Mouse (Mus musculus) MEL (cell line): Measurements from ENCODE around the gene Trio. TPM values are rescaled to one million over a fixed set of nuclear protein-coding genes. Genes with fewer than 3 reads are reported as not detected.

Experiments
- DNase-seq: peaks from one replicate; pipeline ENCODE4 v3.0.0; 2011; ENCODE audit warnings: low read depth, low spot score
- H3K27ac ChIP-seq: 2 replicates; pipeline ENCODE4 v1.5.1; 2012; ENCODE audit warnings: low read depth, mild to moderate bottlenecking, control low read depth, low read length, moderate library complexity; ENCODE audit not compliant: control insufficient read depth
- H3K27me3 ChIP-seq, 2 experiments: fragments of 150-350 bp in 1 of 2; sonication (generic) in 1 of 2; 2 replicates each; pipeline ENCODE4 v1.6.1; 2012; ENCODE audit warnings: low read length in 2 of 2, mild to moderate bottlenecking in 2 of 2, improper control_type of control experiment in 1 of 2, moderate library complexity in 1 of 2; ENCODE audit not compliant: insufficient read depth in 2 of 2, control insufficient read depth in 1 of 2
- H3K36me3 ChIP-seq, 2 experiments: 2 replicates each; pipeline ENCODE4 v1.6.1; 2012 to 2014; ENCODE audit warnings: low read length in 2 of 2, improper control_type of control experiment in 1 of 2, inconsistent platforms in 1 of 2, mild to moderate bottlenecking in 1 of 2; ENCODE audit not compliant: insufficient read depth in 2 of 2, control insufficient read depth in 1 of 2
- H3K4me1 ChIP-seq, 2 experiments: fragments of 150-350 bp in 1 of 2; sonication (generic) in 1 of 2; 2 replicates each; pipeline ENCODE4 v1.6.1; 2012; ENCODE audit warnings: low read length in 2 of 2, improper control_type of control experiment in 1 of 2, mild to moderate bottlenecking in 1 of 2; ENCODE audit not compliant: insufficient read depth in 2 of 2, control insufficient read depth in 1 of 2
- H3K4me3 ChIP-seq, 2 experiments: fragments of 150-350 bp in 1 of 2; sonication (generic) in 1 of 2; 2 replicates each; pipeline ENCODE4 v1.5.1; 2012; ENCODE audit warnings: low read depth in 2 of 2, low read length in 2 of 2, mild to moderate bottlenecking in 2 of 2, moderate library complexity in 2 of 2, control low read depth in 1 of 2, improper control_type of control experiment in 1 of 2; ENCODE audit not compliant: control insufficient read depth in 1 of 2, insufficient read depth in 1 of 2
- H3K79me2 ChIP-seq: 2 replicates; pipeline ENCODE4 v1.6.1; 2012; ENCODE audit warnings: mild to moderate bottlenecking, low read length, moderate library complexity; ENCODE audit not compliant: control insufficient read depth, poor library complexity, insufficient read depth
- H3K9ac ChIP-seq: 2 replicates; pipeline ENCODE4 v1.6.1; 2012; ENCODE audit warnings: low read depth, mild to moderate bottlenecking, control low read depth, low read length, moderate library complexity; ENCODE audit not compliant: control insufficient read depth, poor library complexity, severe bottlenecking
- H3K9me3 ChIP-seq: fragments of 150-350 bp; sonication (generic); replicated peaks from 2 replicates; pipeline ENCODE4 v1.6.1; 2012; ENCODE audit warnings: mild to moderate bottlenecking, low read length, improper control_type of control experiment, moderate library complexity; ENCODE audit not compliant: insufficient read depth
- BHLHE40 ChIP-seq: IDR thresholded peaks from 2 replicates; pipeline ENCODE4 v1.6.1; 2012; ENCODE audit warnings: low read depth, mild to moderate bottlenecking, inconsistent platforms, low read length, improper control_type of control experiment, borderline replicate concordance
- CHD1 ChIP-seq: IDR thresholded peaks from 2 replicates; pipeline ENCODE4 v1.6.1; 2012; ENCODE audit warnings: low read depth, mild to moderate bottlenecking, inconsistent platforms, low read length, improper control_type of control experiment
- CHD2 ChIP-seq: IDR thresholded peaks from 2 replicates; pipeline ENCODE4 v1.6.1; 2011; ENCODE audit warnings: low read length, improper control_type of control experiment
- CTCF ChIP-seq, 3 experiments: IDR thresholded peaks in 2 of 3; conservative IDR thresholded peaks in 1 of 3; 2 replicates each; pipeline ENCODE4 v1.5.1; 2011 to 2012; ENCODE audit warnings: low read length in 3 of 3, low read depth in 2 of 3, mild to moderate bottlenecking in 2 of 3, improper control_type of control experiment in 1 of 3, inconsistent platforms in 1 of 3, mixed read lengths in 1 of 3, moderate library complexity in 1 of 3; ENCODE audit not compliant: control insufficient read depth in 1 of 3, insufficient read depth in 1 of 3, poor library complexity in 1 of 3, severe bottlenecking in 1 of 3
- ELF1 ChIP-seq: IDR thresholded peaks from 2 replicates; pipeline ENCODE4 v1.6.1; 2014; ENCODE audit warnings: low read depth, mild to moderate bottlenecking, inconsistent platforms, low read length, improper control_type of control experiment, moderate library complexity
- ETS1 ChIP-seq: IDR thresholded peaks from 2 replicates; pipeline ENCODE4 v1.6.1; 2012; ENCODE audit warnings: low read depth, mild to moderate bottlenecking, inconsistent platforms, low read length, improper control_type of control experiment, moderate library complexity
- GABPA ChIP-seq: IDR thresholded peaks from 2 replicates; pipeline ENCODE4 v1.6.1; 2012; ENCODE audit warnings: low read depth, mild to moderate bottlenecking, inconsistent platforms, low read length, improper control_type of control experiment, moderate library complexity
- HCFC1 ChIP-seq: IDR thresholded peaks from 2 replicates; pipeline ENCODE4 v1.6.1; 2012; ENCODE audit warnings: low read depth, mild to moderate bottlenecking, inconsistent platforms, low read length, improper control_type of control experiment, moderate library complexity
- KAT2A ChIP-seq: conservative IDR thresholded peaks from 2 replicates; pipeline ENCODE4 v1.6.1; 2012; ENCODE audit warnings: low read depth, low read length, improper control_type of control experiment, inconsistent platforms
- MEF2A ChIP-seq: IDR thresholded peaks from 2 replicates; pipeline ENCODE4 v1.6.1; 2014; ENCODE audit warnings: low read depth, mild to moderate bottlenecking, inconsistent platforms, low read length, improper control_type of control experiment; ENCODE audit not compliant: poor library complexity, insufficient replicate concordance, severe bottlenecking; ENCODE audit errors: extremely low read depth
- MXI1 ChIP-seq: IDR thresholded peaks from 2 replicates; pipeline ENCODE4 v1.6.1; 2011; ENCODE audit warnings: mild to moderate bottlenecking, low read depth, low read length, improper control_type of control experiment
- MYB ChIP-seq: IDR thresholded peaks from 2 replicates; pipeline ENCODE4 v1.6.1; 2011; ENCODE audit warnings: mild to moderate bottlenecking, low read depth, low read length, improper control_type of control experiment
- MYC ChIP-seq: IDR thresholded peaks from 2 replicates; pipeline ENCODE4 v1.6.1; 2011; ENCODE audit warnings: low read depth, mild to moderate bottlenecking, low read length, improper control_type of control experiment, moderate library complexity
- POLR2A ChIP-seq, 2 experiments: IDR thresholded peaks; 2 replicates each; pipeline ENCODE4 v1.6.1; 2011 to 2012; ENCODE audit warnings: low read length in 2 of 2, mild to moderate bottlenecking in 2 of 2, control low read depth in 1 of 2, improper control_type of control experiment in 1 of 2, low read depth in 1 of 2, moderate library complexity in 1 of 2; ENCODE audit not compliant: control insufficient read depth in 1 of 2, insufficient read depth in 1 of 2, poor library complexity in 1 of 2
- POLR2AphosphoS5 ChIP-seq: IDR thresholded peaks from 2 replicates; pipeline ENCODE4 v1.6.1; 2012; ENCODE audit warnings: low read depth, borderline replicate concordance, mild to moderate bottlenecking, inconsistent platforms, low read length, moderate library complexity, mixed read lengths
- RAD21 ChIP-seq: IDR thresholded peaks from 2 replicates; pipeline ENCODE4 v1.6.1; 2011; ENCODE audit warnings: mild to moderate bottlenecking, low read depth, low read length, improper control_type of control experiment
- RCOR1 ChIP-seq: IDR thresholded peaks from 2 replicates; pipeline ENCODE4 v1.6.1; 2012; ENCODE audit warnings: low read depth, mild to moderate bottlenecking, inconsistent platforms, low read length, improper control_type of control experiment
- SIN3A ChIP-seq: IDR thresholded peaks from 2 replicates; pipeline ENCODE4 v1.6.1; 2012; ENCODE audit warnings: low read length, improper control_type of control experiment, inconsistent platforms
- SMC3 ChIP-seq: IDR thresholded peaks from 2 replicates; pipeline ENCODE4 v1.6.1; 2011; ENCODE audit warnings: low read depth, low read length, improper control_type of control experiment
- TAL1 ChIP-seq: IDR thresholded peaks from 2 replicates; pipeline ENCODE4 v1.6.1; 2012; ENCODE audit warnings: mild to moderate bottlenecking, inconsistent platforms, low read length, moderate library complexity, mixed read lengths
- TBP ChIP-seq: IDR thresholded peaks from 2 replicates; pipeline ENCODE4 v1.8.0; 2011; ENCODE audit warnings: low read depth, low read length, improper control_type of control experiment
- UBTF ChIP-seq: IDR thresholded peaks from 2 replicates; pipeline ENCODE4 v1.6.1; 2012; ENCODE audit warnings: low read depth, mild to moderate bottlenecking, inconsistent platforms, low read length, improper control_type of control experiment, moderate library complexity, borderline replicate concordance; ENCODE audit not compliant: insufficient read depth
- ZC3H11A ChIP-seq: IDR thresholded peaks from 2 replicates; pipeline ENCODE4 v1.6.1; 2012; ENCODE audit warnings: low read depth, mild to moderate bottlenecking, inconsistent platforms, low read length, improper control_type of control experiment
- ZNF384 ChIP-seq: IDR thresholded peaks from 2 replicates; pipeline ENCODE4 v1.6.1; 2012; ENCODE audit warnings: low read depth, mild to moderate bottlenecking, inconsistent platforms, low read length, improper control_type of control experiment
- polyA plus RNA-seq, 2 experiments: library from polyadenylated mRNA; stranded (reverse) in 1 of 2; unstranded in 1 of 2; fragments of >175 nt in 1 of 2; fragments of >200 nt in 1 of 2; gene quantifications; 2 replicates each; pipeline versions ENCODE4 v1.2.1 to v1.2.4; 2012; ENCODE audit warnings: low replicate concordance in 2 of 2, low read depth in 1 of 2; ENCODE audit not compliant: insufficient read length in 2 of 2, insufficient read depth in 1 of 2, missing spikeins in 1 of 2
- total RNA-seq: library from RNA; depleted of rRNA; stranded (reverse); fragments of 300-350 nt; gene quantifications from 2 replicates; pipeline ENCODE4 v1.2.3, GENCODE M21; 2012

Trio gene
- total and polyA plus RNA-seq, 3 experiments, result 0.91 to 1.1 TPM; not detected in 1

DNA sequence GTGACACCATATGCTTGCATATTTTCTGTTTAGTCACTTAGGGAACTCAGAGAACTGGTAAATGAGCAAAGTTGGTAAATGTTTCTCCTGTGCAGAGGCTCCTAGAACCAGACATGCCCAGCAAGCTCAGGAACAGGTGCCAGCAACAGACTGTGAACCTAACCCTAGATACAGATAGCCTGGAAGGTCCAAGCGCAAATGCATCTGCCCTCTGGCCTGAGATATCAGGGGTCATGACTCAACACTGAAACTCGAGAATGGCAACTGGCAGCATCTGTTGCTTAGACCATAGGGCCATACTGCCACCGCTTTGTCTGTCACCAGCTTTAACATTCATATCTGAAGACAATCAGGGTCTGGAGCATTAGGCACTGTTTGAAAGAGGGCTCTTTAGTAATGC is 72.1 kb downstream of the Trio start:
- Histone ChIP-seq H3K9me3 (no peaks in the 10 kb centered on the region), H3K4me1 (no peaks in the 10 kb centered on the region), H3K9ac (no peak overlapping the region), H3K79me2 (no peaks in the 10 kb centered on the region)
- DNase-seq, result no peak
- no peak for TF ChIP-seq HCFC1
- no peak for TF ChIP-seq POLR2A (IDR thresholded peaks at IDR 0.05; ENCODE audit: control insufficient read depth in 1 of 2, insufficient read depth in 1 of 2, low read depth in 1 of 2, low read length in 2 of 2, poor library complexity in 1 of 2)
- no peak for TF ChIP-seq ZNF384
- no peak for TF ChIP-seq SIN3A
- no peak for TF ChIP-seq CHD2
- TF ChIP-seq CTCF (IDR thresholded peaks at IDR 0.05 in 2 of 3, conservative IDR thresholded peaks at IDR 0.05 in 1 of 3; ENCODE audit: control insufficient read depth in 1 of 3, insufficient read depth in 1 of 3, low read depth in 2 of 3, low read length in 3 of 3, poor library complexity in 1 of 3, severe bottlenecking in 1 of 3), result no peak
- no peak for TF ChIP-seq SMC3
- no peak for TF ChIP-seq RCOR1
- no peak for TF ChIP-seq TAL1
- no peak for TF ChIP-seq GABPA
- TF ChIP-seq UBTF, result no peak
- no peak for TF ChIP-seq BHLHE40
- TF ChIP-seq POLR2AphosphoS5, result no peak
- TF ChIP-seq TBP, result no peak
- TF ChIP-seq, all 39 proteins: peak for 0
- Histone ChIP-seq H3K4me3 (no peak overlapping the region), H3K27ac (no peak overlapping the region), H3K27me3 (no peaks in the 10 kb centered on the region), H3K36me3 (no peaks in the 10 kb centered on the region)

GRCm38 (mm10) chr15:27951195-27951594 is 74.5 kb downstream of the Trio start:
- DNase-seq, result no peak
- Histone ChIP-seq H3K27me3 (no peaks in the 10 kb centered on the region), H3K4me1 (no peaks in the 10 kb centered on the region), H3K79me2 (no peaks in the 10 kb centered on the region), H3K36me3 (no peaks in the 10 kb centered on the region), H3K27ac (no peak overlapping the region), H3K4me3 (no peak overlapping the region)
- TF ChIP-seq MYB (no peak), MEF2A (no peak)
- TF ChIP-seq, all 39 proteins: peak for 0
- Histone ChIP-seq H3K9ac (no peak overlapping the region), H3K9me3 (no peaks in the 10 kb centered on the region)

- no peak for TF ChIP-seq TBP
- no peak for TF ChIP-seq KAT2A
- TF ChIP-seq POLR2AphosphoS5, result no peak
- no peak for TF ChIP-seq ZNF384
- TF ChIP-seq ZC3H11A, result no peak
- no peak for TF ChIP-seq TAL1
- TF ChIP-seq SIN3A, result no peak
- TF ChIP-seq SMC3, result no peak
- no peak for TF ChIP-seq MYC
- TF ChIP-seq HCFC1, result no peak
- no peak for TF ChIP-seq RAD21
- TF ChIP-seq MEF2A, result no peak
- TF ChIP-seq ELF1, result no peak
- no peak for TF ChIP-seq MXI1
- no peak for TF ChIP-seq ETS1
- no peak for TF ChIP-seq CHD1
- no peak overlapping the region for H3K27ac ChIP-seq
- no peaks in the 10 kb centered on the region for H3K36me3 ChIP-seq
- no peaks in the 10 kb centered on the region for H3K79me2 ChIP-seq
- H3K9ac ChIP-seq, result no peak overlapping the region
- no peak overlapping the region for H3K4me3 ChIP-seq
- no peaks in the 10 kb centered on the region for H3K27me3 ChIP-seq
- H3K9me3 ChIP-seq, result no peaks in the 10 kb centered on the region
- H3K4me1 ChIP-seq, result no peaks in the 10 kb centered on the region
- no peak for DNase-seq
These were observed 76.5 kb downstream of the Trio start for GRCm38 (mm10) chr15:27949196-27949595.
